Mouse (Mus musculus): Measurements from ENCODE around the gene Fabp7. TPM values are rescaled to one million over a fixed set of nuclear protein-coding genes. Genes with fewer than 3 reads are reported as not detected.
A peak's percentile ranks its signal among the peaks of the same experiment; 100 is the strongest.

The Fabp7 gene
- polyA plus RNA-seq, 1 experiment from 2014 or later = 1,875 TPM

- H3K27me3 ChIP-seq (ENCODE audit: control insufficient read depth, insufficient read depth, low read depth, low read length) = peaks cover 4% of the 10 kb centered on the region; the same call in 1 of the 2 replicates
- ATAC-seq = peak; percentile 92
Observed at GRCm38 (mm10) chr10:57822473-57822872, 37.8 kb downstream of the Fabp7 start.

GRCm38 (mm10) chr10:57828649-57829048, 44.0 kb downstream of the Fabp7 start:
- H3K27ac ChIP-seq (ENCODE audit: low read length) = no peak overlapping the region
- H3K4me2 ChIP-seq (ENCODE audit: low read length) = no peak overlapping the region
- no peaks in the 10 kb centered on the region for H3K9me3 ChIP-seq (replicated peaks; ENCODE audit: control insufficient read depth, low read length, poor library complexity, severe bottlenecking)
- H3K27me3 ChIP-seq (ENCODE audit: control insufficient read depth, insufficient read depth, low read depth, low read length) = peaks cover 4% of the 10 kb centered on the region
- no peaks in the 10 kb centered on the region for H3K4me1 ChIP-seq (ENCODE audit: control insufficient read depth, insufficient read depth, low read length)
- ATAC-seq = peak; percentile 71; the same call in 1 of the 2 replicates
- H3K4me3 ChIP-seq (ENCODE audit: low read depth, low read length) = no peak overlapping the region
- WGBS = 12% methylated on average over 5 of the region's 5 CpGs
- H3K9ac ChIP-seq (ENCODE audit: low read depth, low read length) = no peak overlapping the region
- no peaks in the 10 kb centered on the region for H3K36me3 ChIP-seq (ENCODE audit: control insufficient read depth, insufficient read depth, low read length)

More at GRCm38 (mm10) chr10:57822473-57822872, 37.8 kb downstream of the Fabp7 start:
- Histone ChIP-seq H3K9me3 (replicated peaks; ENCODE audit: control insufficient read depth, low read length, poor library complexity, severe bottlenecking) (no peaks in the 10 kb centered on the region), H3K27ac (ENCODE audit: low read length) (0 out of 2 replicates have a peak overlapping the region, but pooled peaks have one; percentile 49), H3K4me3 (ENCODE audit: low read depth, low read length) (no peak overlapping the region), H3K36me3 (ENCODE audit: control insufficient read depth, insufficient read depth, low read length) (no peaks in the 10 kb centered on the region), H3K4me1 (ENCODE audit: control insufficient read depth, insufficient read depth, low read length) (peaks cover 4% of the 10 kb centered on the region; the same call in 1 of the 2 replicates), H3K9ac (ENCODE audit: low read depth, low read length) (no peak overlapping the region), H3K4me2 (ENCODE audit: low read length) (no peak overlapping the region)
- WGBS = 5% methylated on average over 3 of the region's 3 CpGs

GRCm38 (mm10) chr10:57829621-57830020, 44.9 kb downstream of the Fabp7 start:
- H3K4me1 ChIP-seq (ENCODE audit: control insufficient read depth, insufficient read depth, low read length) = no peaks in the 10 kb centered on the region
- WGBS = 45% methylated on average over 3 of the region's 3 CpGs
- H3K36me3 ChIP-seq (ENCODE audit: control insufficient read depth, insufficient read depth, low read length) = no peaks in the 10 kb centered on the region
- 0 out of 2 replicates have a peak, but pooled peaks have one; percentile 58 for ATAC-seq
- no peak overlapping the region for H3K9ac ChIP-seq (ENCODE audit: low read depth, low read length)
- no peak overlapping the region for H3K27ac ChIP-seq (ENCODE audit: low read length)
- no peak overlapping the region for H3K4me2 ChIP-seq (ENCODE audit: low read length)
- H3K9me3 ChIP-seq (replicated peaks; ENCODE audit: control insufficient read depth, low read length, poor library complexity, severe bottlenecking) = no peaks in the 10 kb centered on the region
- peaks cover 4% of the 10 kb centered on the region for H3K27me3 ChIP-seq (ENCODE audit: control insufficient read depth, insufficient read depth, low read depth, low read length)
- no peak overlapping the region for H3K4me3 ChIP-seq (ENCODE audit: low read depth, low read length)

GRCm38 (mm10) chr10:57835094-57835493, 50.4 kb downstream of the Fabp7 start:
- H3K27ac ChIP-seq (ENCODE audit: low read length) = no peak overlapping the region
- H3K27me3 ChIP-seq (ENCODE audit: control insufficient read depth, insufficient read depth, low read depth, low read length) = peaks cover 4% of the 10 kb centered on the region
- H3K4me3 ChIP-seq (ENCODE audit: low read depth, low read length) = no peak overlapping the region
- no peaks in the 10 kb centered on the region for H3K4me1 ChIP-seq (ENCODE audit: control insufficient read depth, insufficient read depth, low read length)
- no peak for ATAC-seq
- H3K36me3 ChIP-seq (ENCODE audit: control insufficient read depth, insufficient read depth, low read length) = no peaks in the 10 kb centered on the region
- H3K9ac ChIP-seq (ENCODE audit: low read depth, low read length) = no peak overlapping the region
- 94% methylated on average over 1 of the region's 1 CpGs for WGBS
- no peak overlapping the region for H3K4me2 ChIP-seq (ENCODE audit: low read length)
- no peaks in the 10 kb centered on the region for H3K9me3 ChIP-seq (replicated peaks; ENCODE audit: control insufficient read depth, low read length, poor library complexity, severe bottlenecking)

GRCm38 (mm10) chr10:57835982-57836381, 51.3 kb downstream of the Fabp7 start:
- Histone ChIP-seq H3K9ac (ENCODE audit: low read depth, low read length) (no peak overlapping the region), H3K9me3 (replicated peaks; ENCODE audit: control insufficient read depth, low read length, poor library complexity, severe bottlenecking) (no peaks in the 10 kb centered on the region), H3K4me2 (ENCODE audit: low read length) (no peak overlapping the region), H3K36me3 (ENCODE audit: control insufficient read depth, insufficient read depth, low read length) (no peaks in the 10 kb centered on the region), H3K27me3 (ENCODE audit: control insufficient read depth, insufficient read depth, low read depth, low read length) (peaks cover 4% of the 10 kb centered on the region), H3K4me1 (ENCODE audit: control insufficient read depth, insufficient read depth, low read length) (no peaks in the 10 kb centered on the region), H3K27ac (ENCODE audit: low read length) (no peak overlapping the region), H3K4me3 (ENCODE audit: low read depth, low read length) (no peak overlapping the region)
- ATAC-seq = no peak

Other genes starting within 250 kb of the Fabp7 start
- gene Pkib, start 152.9 kb upstream of the Fabp7 start, polyA plus RNA-seq (2015; fragmentation: Nextera tagmentation; extraction: Ambion mirVana) = 3.8 and 5.2 TPM in 2 replicates
- gene Smpdl3a, start 9.5 kb downstream of the Fabp7 start, polyA plus RNA-seq (2015; fragmentation: Nextera tagmentation; extraction: Ambion mirVana) = 22.6 and 26.2 TPM in 2 replicates